Mouse (Mus musculus) midbrain, embryonic 15.5 days (tissue): ENCODE results near the gene Gpr142. TPM values are rescaled to one million over a fixed set of nuclear protein-coding genes. Genes with fewer than 3 reads are reported as not detected.

ENCODE experiments used
- ATAC-seq: fragments of 200-750 bp; cut with Nextera tagmentation; replicated peaks from 2 replicates; pipeline ENCODE4 v1.8.0; 2017; ENCODE audit warnings: moderate TSS enrichment
- H3K27ac ChIP-seq: fragments of 300-500 bp; sonication (generic); 2 replicates; pipeline ENCODE4 v1.5.1; 2015; ENCODE audit warnings: mild to moderate bottlenecking, inconsistent platforms
- H3K27me3 ChIP-seq: fragments of 300-500 bp; sonication (generic); replicated peaks from 2 replicates; pipeline ENCODE4 v1.6.1; 2015; ENCODE audit warnings: inconsistent platforms
- H3K36me3 ChIP-seq: fragments of 300-500 bp; sonication (generic); replicated peaks from 2 replicates; pipeline ENCODE4 v1.6.1; 2015; ENCODE audit warnings: inconsistent platforms
- H3K4me1 ChIP-seq: fragments of 300-500 bp; sonication (generic); 2 replicates; pipeline ENCODE4 v1.6.1; 2015; ENCODE audit warnings: inconsistent platforms
- H3K4me2 ChIP-seq: fragments of 300-500 bp; sonication (generic); 2 replicates; pipeline ENCODE4 v1.6.1; 2015; ENCODE audit warnings: inconsistent platforms, mild to moderate bottlenecking, moderate library complexity
- H3K4me3 ChIP-seq: fragments of 300-500 bp; sonication (generic); 2 replicates; pipeline ENCODE4 v1.5.1; 2015; ENCODE audit warnings: mild to moderate bottlenecking, inconsistent platforms
- H3K9ac ChIP-seq: fragments of 300-500 bp; sonication (generic); 2 replicates; pipeline ENCODE4 v1.6.1; 2015; ENCODE audit warnings: mild to moderate bottlenecking, inconsistent platforms
- H3K9me3 ChIP-seq: fragments of 300-500 bp; sonication (generic); 2 replicates; pipeline ENCODE4 v1.6.1; 2016; ENCODE audit warnings: inconsistent platforms
- WGBS: fragments of 180-500 bp; shearing (Covaris S2); methylation state at CpG from one replicate; pipeline ENCODE4 v1.1.7; 2015; ENCODE audit warnings: mixed read lengths; 5-methylcytosine and 5-hydroxymethylcytosine counted together
- polyA plus RNA-seq: library from polyadenylated mRNA; unstranded; fragments of >200 nt; fragmentation: Nextera tagmentation; extraction: Ambion mirVana; gene quantifications from 2 replicates; pipeline ENCODE4 v1.2.1, GENCODE M21; 2015

Gpr142 gene
- polyA plus RNA-seq, 1 experiment from 2014 or later: not detected

- Histone ChIP-seq H3K27ac (no peak within 1 kb of the TSS), H3K4me3 (peak within 1 kb of the TSS; percentile 57), H3K27me3 (peaks cover 54% of the 10 kb centered on the region), H3K9ac (peak within 1 kb of the TSS; percentile 40), H3K36me3 (no peaks in the 10 kb centered on the region), H3K4me2 (peak within 1 kb of the TSS; percentile 97), H3K9me3 (no peaks in the 10 kb centered on the region), H3K4me1 (peaks cover 30% of the 10 kb centered on the region)
- under 1% methylated on average over 37 of the region's 43 CpGs for WGBS
- no peak for ATAC-seq
These were observed 51.9 kb downstream of the Gpr142 start, which contains the start of gene Gprc5c for GRCm38 (mm10) chr11:114850452-114851268. TSS of gene Gprc5c (plus strand) at chr11:114851152.

GRCm38 (mm10) chr11:114851269-114851607 lies 52.5 kb downstream of the Gpr142 start:
- WGBS: under 1% methylated on average over 27 of the region's 27 CpGs
- peak overlapping the region; percentile 40 for H3K9ac ChIP-seq
- peaks cover 54% of the 10 kb centered on the region for H3K27me3 ChIP-seq
- peak overlapping the region; percentile 97 for H3K4me2 ChIP-seq
- peaks cover 30% of the 10 kb centered on the region for H3K4me1 ChIP-seq
- no peaks in the 10 kb centered on the region for H3K9me3 ChIP-seq
- no peaks in the 10 kb centered on the region for H3K36me3 ChIP-seq
- no peak overlapping the region for H3K27ac ChIP-seq
- H3K4me3 ChIP-seq: peak overlapping the region; percentile 57
- peak; percentile 45; the same call in 1 of the 2 replicates for ATAC-seq

GRCm38 (mm10) chr11:114851608-114852310 lies 53.0 kb downstream of the Gpr142 start:
- Histone ChIP-seq H3K27me3 (peaks cover 54% of the 10 kb centered on the region), H3K4me3 (peak overlapping the region; percentile 57), H3K9ac (peak overlapping the region; percentile 40), H3K27ac (no peak overlapping the region), H3K9me3 (no peaks in the 10 kb centered on the region), H3K36me3 (no peaks in the 10 kb centered on the region), H3K4me1 (peaks cover 30% of the 10 kb centered on the region), H3K4me2 (peak overlapping the region; percentile 97)
- WGBS: 1% methylated on average over 57 of the region's 65 CpGs
- ATAC-seq: peak; percentile 37; the same call in 1 of the 2 replicates

GRCm38 (mm10) chr11:114852311-114853173 lies 53.8 kb downstream of the Gpr142 start:
- Histone ChIP-seq H3K4me3 (peak overlapping the region; percentile 57), H3K27me3 (peaks cover 54% of the 10 kb centered on the region), H3K4me1 (peaks cover 30% of the 10 kb centered on the region), H3K4me2 (peak overlapping the region; percentile 97), H3K9ac (peak overlapping the region; percentile 40), H3K9me3 (no peaks in the 10 kb centered on the region), H3K27ac (no peak overlapping the region), H3K36me3 (no peaks in the 10 kb centered on the region)
- ATAC-seq: no peak
- 3% methylated on average over 40 of the region's 40 CpGs for WGBS

- H3K36me3 ChIP-seq: no peaks in the 10 kb centered on the region
- H3K27me3 ChIP-seq: peaks cover 54% of the 10 kb centered on the region
- WGBS: 21% methylated on average over 7 of the region's 7 CpGs
- H3K4me1 ChIP-seq: peaks cover 30% of the 10 kb centered on the region
- H3K9ac ChIP-seq: no peak overlapping the region
- no peaks in the 10 kb centered on the region for H3K9me3 ChIP-seq
- peak overlapping the region; percentile 57; the same call in 1 of the 2 replicates for H3K4me3 ChIP-seq
- no peak for ATAC-seq
- H3K27ac ChIP-seq: no peak overlapping the region
- H3K4me2 ChIP-seq: peak overlapping the region; percentile 97; the same call in 1 of the 2 replicates
These were observed 54.6 kb downstream of the Gpr142 start for GRCm38 (mm10) chr11:114853174-114853838.

- no peak overlapping the region for H3K9ac ChIP-seq
- H3K36me3 ChIP-seq: no peaks in the 10 kb centered on the region
- ATAC-seq: no peak
- 80% methylated on average over 6 of the region's 6 CpGs for WGBS
- peaks cover 44% of the 10 kb centered on the region for H3K27me3 ChIP-seq
- no peak overlapping the region for H3K27ac ChIP-seq
- H3K4me3 ChIP-seq: no peak overlapping the region
- H3K4me1 ChIP-seq: peaks cover 30% of the 10 kb centered on the region
- no peaks in the 10 kb centered on the region for H3K9me3 ChIP-seq
- H3K4me2 ChIP-seq: no peak overlapping the region
These were observed 55.9 kb downstream of the Gpr142 start for GRCm38 (mm10) chr11:114854581-114854980.

- H3K9me3 ChIP-seq: no peaks in the 10 kb centered on the region
- H3K9ac ChIP-seq: no peak overlapping the region
- peaks cover 32% of the 10 kb centered on the region for H3K27me3 ChIP-seq
- ATAC-seq: no peak
- no peak overlapping the region for H3K4me2 ChIP-seq
- WGBS: 90% methylated on average over 5 of the region's 5 CpGs
- H3K4me1 ChIP-seq: peaks cover 19% of the 10 kb centered on the region
- H3K4me3 ChIP-seq: no peak overlapping the region
- no peaks in the 10 kb centered on the region for H3K36me3 ChIP-seq
- no peak overlapping the region for H3K27ac ChIP-seq
These were observed 57.4 kb downstream of the Gpr142 start for GRCm38 (mm10) chr11:114856125-114856524.

Other genes with a start within 250 kb of the Gpr142 start
- 628 and 640 TPM in 2 replicates for gene Rpl38, start 130.4 kb upstream of the Gpr142 start, polyA plus RNA-seq
- gene Ttyh2, start 123.5 kb upstream of the Gpr142 start, polyA plus RNA-seq: 29.4 and 32.3 TPM in 2 replicates
- gene Dnaic2, start 71.5 kb upstream of the Gpr142 start, polyA plus RNA-seq: 3.0 and 3.4 TPM in 2 replicates
- 0.40 and 0.46 TPM in 2 replicates for gene Kif19a, start 33.5 kb upstream of the Gpr142 start, polyA plus RNA-seq
- gene Btbd17, start 3.0 kb upstream of the Gpr142 start, polyA plus RNA-seq: 21.4 and 28.4 TPM in 2 replicates
- 9.3 and 9.4 TPM in 2 replicates for gene Gprc5c, start 52.2 kb downstream of the Gpr142 start, polyA plus RNA-seq
- 0.86 and 0.94 TPM in 2 replicates for gene Cd300a, start 91.1 kb downstream of the Gpr142 start, polyA plus RNA-seq
- gene Cd300lb, start 135.5 kb downstream of the Gpr142 start, polyA plus RNA-seq: 0.14 TPM in 1 of 2 replicates, not detected in the other
- gene Cd300c, start 170.2 kb downstream of the Gpr142 start, polyA plus RNA-seq: not detected in 2 replicates
- 0.06 and 0.15 TPM in 2 replicates for gene Cd300ld, start 191.0 kb downstream of the Gpr142 start, polyA plus RNA-seq
- gene Cd300c2, start 203.0 kb downstream of the Gpr142 start, polyA plus RNA-seq: 1.2 and 1.3 TPM in 2 replicates
- 0.36 TPM in 1 of 2 replicates, not detected in the other for gene Cd300ld2, start 217.3 kb downstream of the Gpr142 start, polyA plus RNA-seq
- gene Cd300ld4, start 228.1 kb downstream of the Gpr142 start, polyA plus RNA-seq: not detected in 2 replicates
- gene Cd300ld5, start 238.8 kb downstream of the Gpr142 start, polyA plus RNA-seq: not detected in 2 replicates
- gene Cd300ld3, start 249.5 kb downstream of the Gpr142 start, polyA plus RNA-seq: not detected in 2 replicates